Mouse (Mus musculus): ENCODE measurements around the gene Gss. TPM values are rescaled to one million over a fixed set of nuclear protein-coding genes. Genes with fewer than 3 reads are reported as not detected.

Gene Gss
- polyA plus RNA-seq, 1 experiment from 2014 or later: 20.0 TPM

- no peak overlapping the region for H3K4me3 ChIP-seq
- H3K4me1 ChIP-seq (replicated peaks): peaks cover 35% of the 10 kb centered on the region
- 38% methylated on average over 43 of the region's 43 CpGs for WGBS
- 0 out of 2 replicates have a peak overlapping the region, but pooled peaks have one; percentile 4 for H3K27ac ChIP-seq
- peaks cover 39% of the 10 kb centered on the region for H3K27me3 ChIP-seq
- H3K36me3 ChIP-seq: peaks cover 89% of the 10 kb centered on the region
- no peaks in the 10 kb centered on the region for H3K9me3 ChIP-seq (replicated peaks)
- ATAC-seq (replicated peaks; ENCODE audit: insufficient number of reproducible peaks, insufficient read depth, low FRiP score, low read depth): no peak
- no peak overlapping the region for H3K4me2 ChIP-seq
- H3K9ac ChIP-seq: no peak overlapping the region
Measured at GRCm38 (mm10) chr2:155630590-155631416, 38.2 kb upstream of the Gss start.

GRCm38 (mm10) chr2:155630153-155630552 lies 37.5 kb upstream of the Gss start:
- Histone ChIP-seq H3K27ac (0 out of 2 replicates have a peak overlapping the region, but pooled peaks have one; percentile 4), H3K9me3 (replicated peaks) (no peaks in the 10 kb centered on the region), H3K4me3 (no peak overlapping the region), H3K4me2 (no peak overlapping the region), H3K4me1 (replicated peaks) (peaks cover 35% of the 10 kb centered on the region), H3K27me3 (peaks cover 41% of the 10 kb centered on the region), H3K9ac (no peak overlapping the region), H3K36me3 (peaks cover 89% of the 10 kb centered on the region)
- 61% methylated on average over 20 of the region's 20 CpGs for WGBS
- ATAC-seq (replicated peaks; ENCODE audit: insufficient number of reproducible peaks, insufficient read depth, low FRiP score, low read depth): no peak

- H3K4me3 ChIP-seq: peak overlapping the region; percentile 26
- peaks cover 33% of the 10 kb centered on the region for H3K4me1 ChIP-seq (replicated peaks)
- H3K4me2 ChIP-seq: peak overlapping the region; percentile 50
- peaks cover 41% of the 10 kb centered on the region for H3K27me3 ChIP-seq
- 0 out of 2 replicates have a peak overlapping the region, but pooled peaks have one; percentile 3 for H3K9ac ChIP-seq
- H3K36me3 ChIP-seq: peaks cover 86% of the 10 kb centered on the region
- no peak for ATAC-seq (replicated peaks; ENCODE audit: insufficient number of reproducible peaks, insufficient read depth, low FRiP score, low read depth)
- 15% methylated on average over 30 of the region's 35 CpGs for WGBS
- no peaks in the 10 kb centered on the region for H3K9me3 ChIP-seq (replicated peaks)
- H3K27ac ChIP-seq: no peak overlapping the region
Measured at GRCm38 (mm10) chr2:155629231-155629661, 36.6 kb upstream of the Gss start.

- peaks cover 85% of the 10 kb centered on the region for H3K36me3 ChIP-seq
Measured at GRCm38 (mm10) chr2:155628519-155628918, 35.9 kb upstream of the Gss start.

GRCm38 (mm10) chr2:155628112-155628511 lies 35.5 kb upstream of the Gss start:
- no peak overlapping the region for H3K4me3 ChIP-seq
- H3K4me2 ChIP-seq: no peak overlapping the region
- no peak overlapping the region for H3K27ac ChIP-seq
- peaks cover 85% of the 10 kb centered on the region for H3K36me3 ChIP-seq
- no peak for ATAC-seq (replicated peaks; ENCODE audit: insufficient number of reproducible peaks, insufficient read depth, low FRiP score, low read depth)
- H3K9me3 ChIP-seq (replicated peaks): no peaks in the 10 kb centered on the region
- H3K4me1 ChIP-seq (replicated peaks): peaks cover 26% of the 10 kb centered on the region
- H3K27me3 ChIP-seq: peaks cover 41% of the 10 kb centered on the region
- H3K9ac ChIP-seq: no peak overlapping the region
- 82% methylated on average over 9 of the region's 9 CpGs for WGBS

More at GRCm38 (mm10) chr2:155628519-155628918, 35.9 kb upstream of the Gss start:
- WGBS: 78% methylated on average over 13 of the region's 13 CpGs
- H3K9me3 ChIP-seq (replicated peaks): no peaks in the 10 kb centered on the region
- no peak overlapping the region for H3K27ac ChIP-seq
- peaks cover 29% of the 10 kb centered on the region for H3K4me1 ChIP-seq (replicated peaks)
- no peak for ATAC-seq (replicated peaks; ENCODE audit: insufficient number of reproducible peaks, insufficient read depth, low FRiP score, low read depth)
- no peak overlapping the region for H3K9ac ChIP-seq
- H3K4me2 ChIP-seq: no peak overlapping the region
- H3K4me3 ChIP-seq: no peak overlapping the region
- peaks cover 41% of the 10 kb centered on the region for H3K27me3 ChIP-seq

- no peak for ATAC-seq (replicated peaks; ENCODE audit: insufficient number of reproducible peaks, insufficient read depth, low FRiP score, low read depth)
- WGBS: 57% methylated on average over 21 of the region's 21 CpGs
- peaks cover 41% of the 10 kb centered on the region for H3K27me3 ChIP-seq
- peaks cover 22% of the 10 kb centered on the region for H3K4me1 ChIP-seq (replicated peaks)
- H3K9me3 ChIP-seq (replicated peaks): no peaks in the 10 kb centered on the region
- no peak overlapping the region for H3K27ac ChIP-seq
- no peak overlapping the region for H3K4me3 ChIP-seq
- no peak overlapping the region for H3K4me2 ChIP-seq
- H3K36me3 ChIP-seq: peaks cover 85% of the 10 kb centered on the region
- H3K9ac ChIP-seq: no peak overlapping the region
Measured at GRCm38 (mm10) chr2:155627030-155627738, 34.6 kb upstream of the Gss start.

GRCm38 (mm10) chr2:155626277-155626676 lies 33.7 kb upstream of the Gss start:
- Histone ChIP-seq H3K27ac (no peak overlapping the region), H3K4me2 (no peak overlapping the region), H3K36me3 (peaks cover 85% of the 10 kb centered on the region), H3K27me3 (peaks cover 37% of the 10 kb centered on the region), H3K9me3 (replicated peaks) (no peaks in the 10 kb centered on the region), H3K4me1 (replicated peaks) (peaks cover 22% of the 10 kb centered on the region), H3K4me3 (no peak overlapping the region), H3K9ac (no peak overlapping the region)
- 55% methylated on average over 15 of the region's 15 CpGs for WGBS
- ATAC-seq (replicated peaks; ENCODE audit: insufficient number of reproducible peaks, insufficient read depth, low FRiP score, low read depth): no peak

GRCm38 (mm10) chr2:155624730-155625129 lies 32.1 kb upstream of the Gss start:
- Histone ChIP-seq H3K9ac (no peak overlapping the region), H3K4me2 (no peak overlapping the region), H3K4me3 (no peak overlapping the region), H3K4me1 (replicated peaks) (peaks cover 13% of the 10 kb centered on the region), H3K9me3 (replicated peaks) (no peaks in the 10 kb centered on the region), H3K27me3 (peaks cover 24% of the 10 kb centered on the region), H3K27ac (no peak overlapping the region), H3K36me3 (peaks cover 77% of the 10 kb centered on the region)
- no peak for ATAC-seq (replicated peaks; ENCODE audit: insufficient number of reproducible peaks, insufficient read depth, low FRiP score, low read depth)
- WGBS: 36% methylated on average over 10 of the region's 10 CpGs

- peaks cover 17% of the 10 kb centered on the region for H3K27me3 ChIP-seq
- no peak overlapping the region for H3K27ac ChIP-seq
- ATAC-seq (replicated peaks; ENCODE audit: insufficient number of reproducible peaks, insufficient read depth, low FRiP score, low read depth): no peak
- peaks cover 8% of the 10 kb centered on the region for H3K4me1 ChIP-seq (replicated peaks)
- H3K4me3 ChIP-seq: no peak overlapping the region
- H3K9me3 ChIP-seq (replicated peaks): no peaks in the 10 kb centered on the region
- H3K36me3 ChIP-seq: peaks cover 72% of the 10 kb centered on the region
- H3K4me2 ChIP-seq: no peak overlapping the region
- no peak overlapping the region for H3K9ac ChIP-seq
- WGBS: 77% methylated on average over 6 of the region's 6 CpGs
Measured at GRCm38 (mm10) chr2:155623996-155624395, 31.4 kb upstream of the Gss start.

- no peak for ATAC-seq (replicated peaks; ENCODE audit: insufficient number of reproducible peaks, insufficient read depth, low FRiP score, low read depth)
Measured at GRCm38 (mm10) chr2:155622606-155623005, 30.0 kb upstream of the Gss start.

GRCm38 (mm10) chr2:155619817-155620216 lies 27.2 kb upstream of the Gss start:
- Histone ChIP-seq H3K36me3 (peaks cover 54% of the 10 kb centered on the region; the same call in 1 of the 2 replicates), H3K4me3 (no peak overlapping the region), H3K27me3 (no peaks in the 10 kb centered on the region), H3K4me1 (replicated peaks) (peaks cover 26% of the 10 kb centered on the region), H3K9me3 (replicated peaks) (no peaks in the 10 kb centered on the region), H3K9ac (no peak overlapping the region), H3K4me2 (no peak overlapping the region), H3K27ac (no peak overlapping the region)
- ATAC-seq (replicated peaks; ENCODE audit: insufficient number of reproducible peaks, insufficient read depth, low FRiP score, low read depth): 0 out of 2 replicates have a peak, but pooled peaks have one; percentile 37
- WGBS: 11% methylated on average over 8 of the region's 8 CpGs

More at GRCm38 (mm10) chr2:155622606-155623005, 30.0 kb upstream of the Gss start:
- Histone ChIP-seq H3K36me3 (peaks cover 64% of the 10 kb centered on the region), H3K4me2 (no peak overlapping the region), H3K27ac (no peak overlapping the region), H3K4me1 (replicated peaks) (peaks cover 7% of the 10 kb centered on the region; the same call in 1 of the 2 replicates), H3K9me3 (replicated peaks) (no peaks in the 10 kb centered on the region), H3K9ac (no peak overlapping the region), H3K27me3 (peaks cover 9% of the 10 kb centered on the region; the same call in 1 of the 2 replicates), H3K4me3 (no peak overlapping the region)
- 38% methylated on average over 11 of the region's 11 CpGs for WGBS
